Mouse (Mus musculus) MEL (cell line): Measurements from ENCODE around the gene Rasl10a. TPM values are rescaled to one million over a fixed set of nuclear protein-coding genes. Genes with fewer than 3 reads are reported as not detected.

ENCODE experiments used
- DNase-seq: peaks from one replicate; pipeline ENCODE4 v3.0.0; 2011; ENCODE audit warnings: low read depth, low spot score
- H3K27ac ChIP-seq: 2 replicates; pipeline ENCODE4 v1.5.1; 2012; ENCODE audit warnings: low read depth, mild to moderate bottlenecking, control low read depth, low read length, moderate library complexity; ENCODE audit not compliant: control insufficient read depth
- H3K27me3 ChIP-seq, 2 experiments: fragments of 150-350 bp in 1 of 2; sonication (generic) in 1 of 2; 2 replicates each; pipeline ENCODE4 v1.6.1; 2012; ENCODE audit warnings: low read length in 2 of 2, mild to moderate bottlenecking in 2 of 2, improper control_type of control experiment in 1 of 2, moderate library complexity in 1 of 2; ENCODE audit not compliant: insufficient read depth in 2 of 2, control insufficient read depth in 1 of 2
- H3K36me3 ChIP-seq, 2 experiments: 2 replicates each; pipeline ENCODE4 v1.6.1; 2012 to 2014; ENCODE audit warnings: low read length in 2 of 2, improper control_type of control experiment in 1 of 2, inconsistent platforms in 1 of 2, mild to moderate bottlenecking in 1 of 2; ENCODE audit not compliant: insufficient read depth in 2 of 2, control insufficient read depth in 1 of 2
- H3K4me1 ChIP-seq, 2 experiments: fragments of 150-350 bp in 1 of 2; sonication (generic) in 1 of 2; 2 replicates each; pipeline ENCODE4 v1.6.1; 2012; ENCODE audit warnings: low read length in 2 of 2, improper control_type of control experiment in 1 of 2, mild to moderate bottlenecking in 1 of 2; ENCODE audit not compliant: insufficient read depth in 2 of 2, control insufficient read depth in 1 of 2
- H3K4me3 ChIP-seq, 2 experiments: fragments of 150-350 bp in 1 of 2; sonication (generic) in 1 of 2; 2 replicates each; pipeline ENCODE4 v1.5.1; 2012; ENCODE audit warnings: low read depth in 2 of 2, low read length in 2 of 2, mild to moderate bottlenecking in 2 of 2, moderate library complexity in 2 of 2, control low read depth in 1 of 2, improper control_type of control experiment in 1 of 2; ENCODE audit not compliant: control insufficient read depth in 1 of 2, insufficient read depth in 1 of 2
- H3K79me2 ChIP-seq: 2 replicates; pipeline ENCODE4 v1.6.1; 2012; ENCODE audit warnings: mild to moderate bottlenecking, low read length, moderate library complexity; ENCODE audit not compliant: control insufficient read depth, poor library complexity, insufficient read depth
- H3K9ac ChIP-seq: 2 replicates; pipeline ENCODE4 v1.6.1; 2012; ENCODE audit warnings: low read depth, mild to moderate bottlenecking, control low read depth, low read length, moderate library complexity; ENCODE audit not compliant: control insufficient read depth, poor library complexity, severe bottlenecking
- H3K9me3 ChIP-seq: fragments of 150-350 bp; sonication (generic); replicated peaks from 2 replicates; pipeline ENCODE4 v1.6.1; 2012; ENCODE audit warnings: mild to moderate bottlenecking, low read length, improper control_type of control experiment, moderate library complexity; ENCODE audit not compliant: insufficient read depth
- BHLHE40 ChIP-seq: IDR thresholded peaks from 2 replicates; pipeline ENCODE4 v1.6.1; 2012; ENCODE audit warnings: low read depth, mild to moderate bottlenecking, inconsistent platforms, low read length, improper control_type of control experiment, borderline replicate concordance
- CHD2 ChIP-seq: IDR thresholded peaks from 2 replicates; pipeline ENCODE4 v1.6.1; 2011; ENCODE audit warnings: low read length, improper control_type of control experiment
- ELF1 ChIP-seq: IDR thresholded peaks from 2 replicates; pipeline ENCODE4 v1.6.1; 2014; ENCODE audit warnings: low read depth, mild to moderate bottlenecking, inconsistent platforms, low read length, improper control_type of control experiment, moderate library complexity
- EP300 ChIP-seq, 2 experiments: IDR thresholded peaks; 2 replicates each; pipeline ENCODE4 v1.6.1; 2011; ENCODE audit warnings: improper control_type of control experiment in 2 of 2, low read length in 2 of 2, low read depth in 1 of 2, mild to moderate bottlenecking in 1 of 2
- GABPA ChIP-seq: IDR thresholded peaks from 2 replicates; pipeline ENCODE4 v1.6.1; 2012; ENCODE audit warnings: low read depth, mild to moderate bottlenecking, inconsistent platforms, low read length, improper control_type of control experiment, moderate library complexity
- GATA1 ChIP-seq: IDR thresholded peaks from 2 replicates; pipeline ENCODE4 v1.6.1; 2011; ENCODE audit warnings: low read depth, low read length, improper control_type of control experiment
- HCFC1 ChIP-seq: IDR thresholded peaks from 2 replicates; pipeline ENCODE4 v1.6.1; 2012; ENCODE audit warnings: low read depth, mild to moderate bottlenecking, inconsistent platforms, low read length, improper control_type of control experiment, moderate library complexity
- MAFK ChIP-seq: IDR thresholded peaks from 2 replicates; pipeline ENCODE4 v1.6.1; 2011; ENCODE audit warnings: low read depth, mild to moderate bottlenecking, low read length, improper control_type of control experiment, borderline replicate concordance
- MEF2A ChIP-seq: IDR thresholded peaks from 2 replicates; pipeline ENCODE4 v1.6.1; 2014; ENCODE audit warnings: low read depth, mild to moderate bottlenecking, inconsistent platforms, low read length, improper control_type of control experiment; ENCODE audit not compliant: poor library complexity, insufficient replicate concordance, severe bottlenecking; ENCODE audit errors: extremely low read depth
- MYB ChIP-seq: IDR thresholded peaks from 2 replicates; pipeline ENCODE4 v1.6.1; 2011; ENCODE audit warnings: mild to moderate bottlenecking, low read depth, low read length, improper control_type of control experiment
- POLR2AphosphoS5 ChIP-seq: IDR thresholded peaks from 2 replicates; pipeline ENCODE4 v1.6.1; 2012; ENCODE audit warnings: low read depth, borderline replicate concordance, mild to moderate bottlenecking, inconsistent platforms, low read length, moderate library complexity, mixed read lengths
- RCOR1 ChIP-seq: IDR thresholded peaks from 2 replicates; pipeline ENCODE4 v1.6.1; 2012; ENCODE audit warnings: low read depth, mild to moderate bottlenecking, inconsistent platforms, low read length, improper control_type of control experiment
- SMC3 ChIP-seq: IDR thresholded peaks from 2 replicates; pipeline ENCODE4 v1.6.1; 2011; ENCODE audit warnings: low read depth, low read length, improper control_type of control experiment
- TBP ChIP-seq: IDR thresholded peaks from 2 replicates; pipeline ENCODE4 v1.8.0; 2011; ENCODE audit warnings: low read depth, low read length, improper control_type of control experiment
- UBTF ChIP-seq: IDR thresholded peaks from 2 replicates; pipeline ENCODE4 v1.6.1; 2012; ENCODE audit warnings: low read depth, mild to moderate bottlenecking, inconsistent platforms, low read length, improper control_type of control experiment, moderate library complexity, borderline replicate concordance; ENCODE audit not compliant: insufficient read depth
- ZC3H11A ChIP-seq: IDR thresholded peaks from 2 replicates; pipeline ENCODE4 v1.6.1; 2012; ENCODE audit warnings: low read depth, mild to moderate bottlenecking, inconsistent platforms, low read length, improper control_type of control experiment
- ZNF384 ChIP-seq: IDR thresholded peaks from 2 replicates; pipeline ENCODE4 v1.6.1; 2012; ENCODE audit warnings: low read depth, mild to moderate bottlenecking, inconsistent platforms, low read length, improper control_type of control experiment
- polyA plus RNA-seq, 2 experiments: library from polyadenylated mRNA; stranded (reverse) in 1 of 2; unstranded in 1 of 2; fragments of >175 nt in 1 of 2; fragments of >200 nt in 1 of 2; gene quantifications; 2 replicates each; pipeline versions ENCODE4 v1.2.1 to v1.2.4; 2012; ENCODE audit warnings: low replicate concordance in 2 of 2, low read depth in 1 of 2; ENCODE audit not compliant: insufficient read length in 2 of 2, insufficient read depth in 1 of 2, missing spikeins in 1 of 2
- total RNA-seq: library from RNA; depleted of rRNA; stranded (reverse); fragments of 300-350 nt; gene quantifications from 2 replicates; pipeline ENCODE4 v1.2.3, GENCODE M21; 2012

Rasl10a gene
- total and polyA plus RNA-seq, 3 experiments: 0.23 to 1.3 TPM; not detected in 1

- Histone ChIP-seq H3K79me2 (peaks cover 6% of the 10 kb centered on the region), H3K4me3 (no peak overlapping the region), H3K36me3 (peaks cover 0 to 5% of the 10 kb centered on the region in 2 experiments; a peak in 2 of 4 replicates), H3K27ac (no peak overlapping the region), H3K9ac (no peak overlapping the region), H3K27me3 (peaks cover 9 to 14% of the 10 kb centered on the region in 2 experiments), H3K4me1 (peaks cover 0 to 15% of the 10 kb centered on the region in 2 experiments; a peak in 2 of 4 replicates), H3K9me3 (no peaks in the 10 kb centered on the region)
- no peak for DNase-seq
- TF ChIP-seq ELF1 (no peak), GATA1 (no peak), MEF2A (no peak), POLR2AphosphoS5 (no peak), BHLHE40 (no peak), ZC3H11A (no peak), TBP (no peak), SMC3 (no peak), MYB (no peak), UBTF (no peak), ZNF384 (no peak)
- TF ChIP-seq, all 39 proteins: peak for 0
These were observed 3.6 kb downstream of the Rasl10a start for GRCm38 (mm10) chr11:5061413-5062139.

DNA sequence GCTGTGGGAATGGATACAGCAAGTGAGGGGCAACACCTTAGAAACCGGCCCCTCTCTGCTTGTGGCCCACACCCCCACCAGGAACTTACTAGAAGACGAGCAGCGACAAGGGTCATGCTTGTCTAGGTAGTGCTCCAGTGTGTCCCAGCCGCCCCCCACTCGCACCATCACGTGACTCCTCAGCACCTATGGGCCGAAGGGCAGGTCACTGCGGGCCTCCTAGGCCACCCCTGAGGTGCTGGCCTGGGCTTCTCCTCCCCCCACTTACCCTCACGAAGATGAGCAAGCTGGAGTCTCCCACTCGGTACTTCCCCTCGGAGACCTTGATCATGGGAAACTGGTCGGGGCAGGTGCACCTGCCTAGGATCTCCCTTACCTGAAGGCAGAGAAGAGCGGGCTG lies 4.4 kb downstream of the Rasl10a start:
- no peak overlapping the region for H3K4me3 ChIP-seq
- DNase-seq: no peak
- no peak overlapping the region for H3K9ac ChIP-seq
- H3K4me1 ChIP-seq: peaks cover 0 to 18% of the 10 kb centered on the region in 2 experiments; a peak in 2 of 4 replicates
- peaks cover 9 to 14% of the 10 kb centered on the region in 2 experiments for H3K27me3 ChIP-seq
- H3K9me3 ChIP-seq: no peaks in the 10 kb centered on the region
- H3K27ac ChIP-seq: no peak overlapping the region
- peaks cover 0 to 6% of the 10 kb centered on the region in 2 experiments; a peak in 2 of 4 replicates for H3K36me3 ChIP-seq
- TF ChIP-seq EP300 (IDR thresholded peaks at IDR 0.05; ENCODE audit: low read depth in 1 of 2, low read length in 2 of 2) (no peak), RCOR1 (no peak), HCFC1 (no peak), SMC3 (no peak), TBP (no peak), MAFK (no peak), GABPA (no peak), GATA1 (no peak), CHD2 (no peak)
- H3K79me2 ChIP-seq: peaks cover 6% of the 10 kb centered on the region
